Mouse (Mus musculus) lung, adult 2 months (tissue): ENCODE measurements around the gene Cab39.

ENCODE experiments used
- CTCF ChIP-seq: fragments of 200-500 bp; IDR thresholded peaks from 2 replicates; pipeline ENCODE4 v1.5.1; 2011; ENCODE audit warnings: mild to moderate bottlenecking, low read length, control low read depth; ENCODE audit not compliant: insufficient read depth
- POLR2A ChIP-seq: fragments of 200-500 bp; IDR thresholded peaks from 2 replicates; pipeline ENCODE4 v1.6.1; 2011; ENCODE audit warnings: low read depth, mild to moderate bottlenecking, control low read depth, low read length, borderline replicate concordance; ENCODE audit errors: extremely low read depth

- no peak for TF ChIP-seq CTCF
- TF ChIP-seq POLR2A: no peak
Measured at GRCm38 (mm10) chr1:85838056-85838455, 44.8 kb downstream of the Cab39 start.
